Mouse (Mus musculus): ENCODE results near the gene Il1a.

Il1a gene

DNA sequence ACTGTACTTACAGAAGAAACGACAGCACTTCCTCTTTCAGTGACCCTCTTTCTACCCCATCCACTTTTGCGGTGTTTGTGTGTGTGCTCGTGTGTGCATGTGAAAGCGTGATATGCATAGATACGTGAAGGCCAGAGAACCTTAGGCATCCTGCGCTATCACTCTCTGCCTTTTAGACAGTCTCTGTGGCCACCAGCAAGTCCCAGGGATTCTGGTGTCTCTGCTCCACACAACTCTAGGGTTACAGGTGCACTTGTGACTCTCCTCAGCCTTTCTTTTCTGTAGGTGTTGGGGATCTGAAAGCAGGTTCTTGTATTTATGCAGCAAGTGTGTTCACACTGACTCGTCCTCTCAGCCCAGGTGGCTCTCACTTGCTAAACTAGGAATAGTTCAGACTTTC lies 44.5 kb downstream of the Il1a start:
- no peak for DNase-seq (ENCODE audit: extremely low read depth, low read depth, low spot score)

DNA sequence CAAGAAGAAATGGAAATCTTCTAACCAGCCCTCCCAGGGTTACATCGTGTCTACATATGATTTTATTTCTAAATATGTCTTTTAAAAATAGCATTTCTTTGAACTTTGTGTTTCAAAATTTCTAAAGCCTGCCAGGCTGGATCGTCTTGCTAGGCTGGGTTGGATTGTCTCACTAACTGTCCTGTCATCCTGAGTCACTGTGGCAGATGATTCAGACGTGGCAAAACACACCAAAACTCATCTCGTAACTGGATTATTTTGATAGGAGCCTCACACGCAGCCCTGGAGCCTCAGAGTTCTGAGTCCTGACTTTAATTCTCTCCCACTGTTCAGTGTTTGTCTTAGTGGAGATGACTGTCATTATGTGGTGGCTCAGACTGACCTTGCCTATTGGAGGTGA lies 46.7 kb downstream of the Il1a start:
- DNase-seq (ENCODE audit: extremely low read depth, low read depth, low spot score): no peak

DNA sequence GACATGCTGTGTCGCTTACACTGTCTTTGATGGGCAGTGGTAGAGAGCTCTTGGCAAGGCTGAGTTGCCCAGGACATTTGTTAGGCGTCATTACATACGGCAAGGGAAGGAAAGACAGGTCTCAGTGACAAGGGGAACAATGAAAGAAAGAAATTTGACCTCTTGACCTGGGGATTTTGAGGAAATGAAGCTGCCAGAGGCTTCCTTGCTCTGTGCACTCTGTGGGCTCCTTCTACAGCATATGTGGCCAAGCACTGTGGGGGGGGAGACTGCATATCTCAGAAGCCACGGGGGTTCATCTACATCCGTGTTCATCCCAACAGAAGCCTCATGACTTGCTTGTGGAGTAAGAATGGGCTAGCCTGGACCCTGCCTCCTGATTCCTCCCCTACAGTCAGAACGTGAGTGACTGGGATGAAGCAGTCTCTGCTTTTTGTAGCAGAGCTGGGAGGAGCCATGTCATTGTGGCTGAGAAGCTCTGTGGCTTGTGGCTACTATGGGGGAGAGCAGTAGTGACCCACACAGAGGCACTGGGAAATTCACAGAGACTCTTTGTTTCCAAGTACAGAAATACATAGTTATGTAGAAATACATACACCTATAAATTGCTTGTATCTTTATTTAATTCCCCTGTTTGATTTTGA lies 48.5 kb downstream of the Il1a start:
- no peak for DNase-seq (ENCODE audit: extremely low read depth, low read depth, low spot score)

DNA sequence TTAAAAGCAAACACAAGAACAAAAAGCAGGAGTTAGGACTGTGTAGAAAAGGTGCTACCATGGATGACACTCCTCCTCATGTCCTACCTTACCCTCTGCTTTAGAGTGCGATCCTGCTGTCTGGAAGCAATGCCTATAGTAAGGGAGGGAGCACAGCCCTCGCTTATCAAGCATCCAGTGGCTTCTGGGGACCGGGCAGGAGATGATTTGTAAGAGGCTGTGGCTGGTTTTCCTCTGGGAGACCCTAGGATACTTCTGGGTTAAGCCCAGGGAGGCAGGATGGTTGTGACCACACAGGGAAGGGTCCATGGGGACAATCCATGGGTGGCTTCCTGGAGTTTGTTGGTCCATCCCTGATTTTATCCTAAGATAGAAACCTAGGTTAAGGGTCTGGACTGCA lies 49.1 kb downstream of the Il1a start:
- no peak for DNase-seq (ENCODE audit: extremely low read depth, low read depth, low spot score)

DNA sequence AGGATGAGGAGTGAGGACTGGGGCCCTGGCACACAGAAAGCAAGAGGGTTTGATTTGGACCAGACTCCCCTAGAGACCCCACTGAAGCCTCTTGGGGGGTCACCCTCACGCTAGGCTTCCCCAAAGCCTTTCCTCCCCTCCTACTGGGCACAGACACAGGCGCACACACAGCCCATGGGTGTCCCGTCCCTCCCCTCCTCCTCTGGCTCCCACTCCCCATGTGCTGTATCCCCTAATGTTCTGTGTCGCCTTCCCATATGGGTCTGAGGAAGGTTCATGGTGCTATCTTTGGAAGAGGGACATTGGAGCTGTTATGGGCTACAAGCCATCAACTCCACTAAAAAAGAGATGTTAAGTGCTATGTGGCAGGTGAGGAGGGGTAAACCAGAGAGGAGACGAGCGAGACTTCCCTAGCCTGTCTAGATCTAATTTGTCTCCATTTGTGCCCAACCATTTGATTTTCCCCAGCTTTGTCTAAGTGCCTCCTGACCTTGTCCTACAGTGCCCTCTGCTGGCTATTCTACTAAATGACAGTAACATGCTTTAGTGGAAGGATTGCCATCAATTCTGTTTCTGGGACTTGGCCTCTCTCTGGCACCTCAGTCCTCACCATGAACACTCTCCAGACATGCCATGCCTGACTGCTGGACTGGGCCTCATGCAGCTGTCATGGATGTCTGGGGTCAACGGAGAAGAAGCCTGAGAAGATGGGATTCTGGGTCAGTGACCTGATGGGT lies 51.1 kb downstream of the Il1a start:
- no peak for DNase-seq (ENCODE audit: extremely low read depth, low read depth, low spot score)

DNA sequence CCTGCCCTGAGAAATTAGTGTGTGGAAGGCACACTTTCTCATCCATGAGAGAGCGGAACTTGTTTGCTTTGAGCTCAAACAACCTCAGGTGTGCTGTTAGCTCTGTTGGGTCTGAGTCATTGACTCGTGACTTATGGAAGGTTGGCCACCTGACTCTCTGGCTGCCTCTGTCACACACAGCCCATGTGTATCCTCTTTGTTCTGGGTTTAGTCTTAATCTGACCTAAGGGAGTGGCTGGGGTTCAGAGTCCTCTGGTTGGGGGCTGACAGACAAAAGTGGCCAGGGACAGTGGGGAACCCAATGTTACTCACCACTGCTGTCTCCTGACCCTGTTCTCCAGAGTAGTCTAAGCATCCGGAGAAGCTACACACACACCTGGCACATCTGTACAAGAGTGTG lies 51.7 kb downstream of the Il1a start:
- no peak for DNase-seq (ENCODE audit: extremely low read depth, low read depth, low spot score)

DNA sequence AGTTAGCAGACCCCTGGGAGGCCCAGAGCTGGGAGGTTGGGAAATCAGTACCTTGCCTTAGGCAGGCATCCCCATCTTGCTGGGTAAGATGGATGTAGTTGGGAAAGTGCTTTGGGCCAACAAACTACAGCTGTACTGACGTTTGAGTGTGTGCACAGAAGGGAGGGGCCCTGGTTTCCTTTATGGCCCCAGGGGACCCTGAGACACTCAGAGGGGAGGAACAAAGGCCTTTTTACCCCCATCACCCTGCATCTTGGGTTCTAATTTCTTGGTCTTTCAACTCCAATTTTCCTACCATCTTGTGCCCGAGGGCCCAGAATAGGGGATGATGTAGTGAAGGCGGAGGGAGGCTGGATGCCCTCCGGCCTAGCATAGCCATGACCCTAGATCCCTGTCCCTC lies 53.8 kb downstream of the Il1a start:
- DNase-seq (ENCODE audit: extremely low read depth, low read depth, low spot score): no peak

DNA sequence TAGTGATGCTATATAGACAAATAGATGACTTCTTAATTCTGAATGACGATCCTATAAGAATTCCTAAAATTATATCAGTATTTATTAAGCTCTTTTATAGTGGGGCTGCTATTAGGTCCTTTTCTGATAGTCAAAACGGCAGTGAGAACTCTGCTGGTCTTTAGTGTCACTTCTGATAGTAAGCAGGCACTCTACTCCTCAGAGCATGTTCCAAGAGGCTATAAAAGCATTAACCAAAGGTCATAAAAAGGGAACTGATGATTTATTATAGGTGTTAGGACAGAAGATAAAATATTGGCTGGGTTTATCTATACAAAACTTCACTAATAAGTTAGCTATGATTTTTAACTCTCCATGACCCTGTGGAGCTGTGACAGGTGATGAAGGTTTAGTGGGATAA lies 55.7 kb downstream of the Il1a start:
- DNase-seq (ENCODE audit: extremely low read depth, low read depth, low spot score): no peak

DNA sequence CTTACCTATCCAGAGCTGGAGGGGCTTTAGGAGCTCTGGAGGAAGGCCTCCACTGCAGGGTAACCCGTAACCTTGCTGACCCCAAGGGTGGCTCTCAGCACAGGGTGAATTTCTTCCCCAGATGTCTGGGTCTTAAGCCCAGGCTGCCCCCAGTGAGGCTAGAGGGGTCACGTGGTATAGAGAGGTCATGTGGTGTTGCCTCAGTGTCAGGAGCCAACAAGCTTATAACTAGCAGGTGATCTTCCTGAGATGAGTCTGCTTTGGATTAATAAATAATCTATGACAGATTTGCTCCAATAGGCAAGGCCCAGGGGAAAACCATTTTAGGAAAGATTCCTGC lies 56.2 kb downstream of the Il1a start:
- no peak for DNase-seq (ENCODE audit: extremely low read depth, low read depth, low spot score)

DNA sequence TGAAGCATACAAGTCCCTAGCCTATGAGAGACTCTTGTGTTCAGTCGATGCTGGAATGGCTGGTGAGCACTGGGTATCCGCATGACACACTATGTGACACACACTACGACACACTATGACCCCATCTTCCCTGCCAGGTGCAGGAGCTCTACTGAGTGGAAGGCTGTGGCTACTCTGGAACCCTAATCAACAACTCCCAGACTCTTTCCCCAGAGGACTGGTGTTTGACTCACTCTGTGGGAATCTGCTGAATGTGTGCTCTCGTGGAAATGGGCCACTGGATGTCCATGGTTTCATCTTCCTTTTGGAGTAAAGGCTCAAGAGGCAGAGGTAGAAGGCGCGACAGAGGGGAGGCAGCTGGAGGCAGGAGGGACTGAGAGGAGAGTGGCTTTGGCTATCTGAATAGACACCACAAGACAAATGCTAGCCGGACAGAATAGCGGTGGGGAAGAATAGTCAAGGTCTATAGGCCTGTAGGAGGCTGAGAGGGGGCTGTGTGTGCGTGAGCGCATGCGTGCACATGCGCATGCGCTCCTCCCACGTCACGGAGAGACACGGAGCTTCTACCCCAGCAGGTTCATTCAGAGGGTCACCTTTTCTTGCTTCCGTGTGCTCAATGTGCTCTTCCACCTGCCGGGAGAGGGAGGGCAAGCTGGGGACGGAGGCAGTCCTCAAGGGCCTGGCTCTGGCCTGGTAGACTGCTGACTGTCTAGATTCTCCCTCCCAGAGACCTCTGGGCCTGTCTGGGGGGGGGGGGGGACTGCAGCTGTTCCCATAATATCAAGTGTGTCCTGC lies 56.7 kb downstream of the Il1a start:
- no peak for DNase-seq (ENCODE audit: extremely low read depth, low read depth, low spot score)
